In the genomic region with DNA sequence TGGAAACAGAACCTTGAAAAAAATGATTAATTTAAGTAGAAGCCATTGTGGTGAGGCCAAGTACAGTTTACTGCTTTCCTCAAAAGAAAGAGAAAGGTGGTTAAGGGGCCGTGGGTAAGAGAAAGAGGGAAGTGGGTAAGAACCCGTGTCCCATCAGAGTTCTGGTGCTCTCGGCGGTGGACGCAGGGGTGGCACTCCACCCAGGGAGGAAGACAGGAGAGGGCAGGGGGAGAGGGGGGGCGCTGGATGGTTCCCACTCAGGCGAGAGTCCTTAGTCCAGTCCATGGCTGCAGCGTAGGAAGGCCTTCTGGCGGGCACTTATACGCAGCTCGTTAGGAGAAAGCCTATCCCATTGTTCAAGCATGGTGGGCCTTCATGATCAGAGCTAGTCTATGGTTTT, we compare ENCODE assay signal across 21 mouse cellular contexts.
DNase-seq lines count a peak whose midpoint lies in the region; ATAC-seq and TF ChIP-seq lines count a peak whose summit lies in the region.
"Had no signal": no experiment of that assay in that cellular context is flagged by ENCODE, and none has a peak within 500 bp of the region (broad histone marks: within the 10 kb centered on the region; RNA-seq: fewer than 3 reads in every experiment).

No protein-coding gene starts in this region.

- DNase-seq in liver, adult 2 months (ENCODE audit: extremely low read depth, low read depth, low spot score): no peak
- no peak for DNase-seq in liver
- DNase-seq in urinary bladder, adult 2 months (ENCODE audit: low spot score): no peak
- DNase-seq: adrenal gland, adult 2 months; adrenal gland, postnatal 25 days; cerebellum, adult 11 months; cerebellum, adult 8-10 months; cerebellum, postnatal 25 days; gastrocnemius, postnatal 10 days; heart, postnatal 36 days had no signal

- peak overlapping the region; percentile 4; the same call in 1 of the 2 replicates for H3K27ac ChIP-seq in liver, adult 2 months (replicated peaks; ENCODE audit: insufficient read depth, low read depth, low read length)
- H3K27ac ChIP-seq in brown adipose tissue, adult 24 weeks (replicated peaks; ENCODE audit: low read depth, low read length): peak overlapping the region; percentile 79
- H3K27ac ChIP-seq: embryonic facial prominence, embryonic 13.5 days; forebrain, embryonic 12.5 days; hindbrain, embryonic 13.5 days; hindbrain, postnatal 0 days had no signal

- H3K36me3 ChIP-seq in liver, adult 2 months (ENCODE audit: control insufficient read depth, insufficient read depth, low read length): no peaks in the 10 kb centered on the region
- H3K36me3 ChIP-seq: embryonic facial prominence, embryonic 13.5 days; forebrain, embryonic 12.5 days; heart, embryonic 12.5 days; hindbrain, embryonic 13.5 days had no signal

- no peak for TF ChIP-seq POLR2A in liver, adult 2 months (IDR thresholded peaks at IDR 0.05; ENCODE audit: extremely low read depth, insufficient read depth, low read length)

- WGBS in liver, adult 2 months: 92% methylated on average over 11 of the region's 11 CpGs

- H3K79me2 ChIP-seq in liver, adult 2 months (ENCODE audit: control insufficient read depth, insufficient read depth, low read length): no peaks in the 10 kb centered on the region

- H3K4me3 ChIP-seq in liver, adult 2 months (ENCODE audit: insufficient read depth, low read depth, low read length): no peak overlapping the region
- no peak overlapping the region for H3K4me3 ChIP-seq in brown adipose tissue, adult 24 weeks (ENCODE audit: insufficient read depth, low read depth, low read length)
- H3K4me3 ChIP-seq: embryonic facial prominence, embryonic 13.5 days; forebrain, embryonic 12.5 days; heart, embryonic 12.5 days; hindbrain, embryonic 13.5 days had no signal

- peak; percentile 87 to 92 for ATAC-seq in hematopoietic stem cell, adult 5-6 weeks (replicated peaks in 1 of 2; ENCODE audit: insufficient read depth in 1 of 2, low FRiP score in 2 of 2, low TSS enrichment in 1 of 2, low read depth in 1 of 2, poor library complexity in 2 of 2, severe bottlenecking in 2 of 2)
- no peak for ATAC-seq in activated CD4-positive, CD25-positive, alpha-beta regulatory T cell, adult 4 months
- ATAC-seq: forebrain, embryonic 16.5 days; hindbrain, postnatal 0 days; Patski had no signal

- H3K9ac ChIP-seq in liver, adult 2 months (ENCODE audit: low read depth, low read length): no peak overlapping the region
- H3K9ac ChIP-seq: embryonic facial prominence, embryonic 13.5 days; forebrain, embryonic 12.5 days; heart, embryonic 12.5 days; hindbrain, embryonic 13.5 days had no signal

- no peaks in the 10 kb centered on the region for H3K27me3 ChIP-seq in liver, adult 2 months (ENCODE audit: control insufficient read depth, insufficient read depth, low read length)
- H3K27me3 ChIP-seq: CH12.LX; embryonic facial prominence, embryonic 13.5 days; forebrain, embryonic 12.5 days; heart, embryonic 12.5 days; hindbrain, embryonic 13.5 days; Patski had no signal

- H3K4me1 ChIP-seq in liver, adult 2 months (ENCODE audit: control insufficient read depth, insufficient read depth, low read length): peaks cover 27% of the 10 kb centered on the region
- no peaks in the 10 kb centered on the region for H3K4me1 ChIP-seq in brown adipose tissue, adult 24 weeks (ENCODE audit: control insufficient read depth, insufficient read depth, insufficient read length, low read length)
- H3K4me1 ChIP-seq: embryonic facial prominence, embryonic 13.5 days; forebrain, embryonic 12.5 days; hindbrain, embryonic 13.5 days had no signal

- no peak for TF ChIP-seq CTCF in liver, adult 2 months (IDR thresholded peaks at IDR 0.05; ENCODE audit: low read depth, low read length)
